Mouse (Mus musculus): ENCODE results near the gene Pctp. TPM values are rescaled to one million over a fixed set of nuclear protein-coding genes. Genes with fewer than 3 reads are reported as not detected.

Pctp gene
- polyA plus RNA-seq, 2 experiments = 4.3 to 5.1 TPM

- no peak overlapping the region for H3K27ac ChIP-seq
- ATAC-seq (ENCODE audit: insufficient read depth) (no peak), DNase-seq (ENCODE audit: low read depth in 3 of 3, low spot score in 3 of 3) (no peak)
- H3K4me1 ChIP-seq (replicated peaks; ENCODE audit: control insufficient read depth in 2 of 2, insufficient read depth in 2 of 2, low read length in 1 of 2) = peaks cover 0 to 5% of the 10 kb centered on the region in 2 experiments; a peak in 1 of 4 replicates
- H3K9ac ChIP-seq (replicated peaks) = no peak overlapping the region
- H3K36me3 ChIP-seq (replicated peaks; ENCODE audit: control insufficient read depth, insufficient read depth, low read depth) = no peaks in the 10 kb centered on the region
- H3K4me3 ChIP-seq (ENCODE audit: insufficient read depth in 1 of 2, low read depth in 2 of 2, low read length in 2 of 2) = no peak overlapping the region
- no peaks in the 10 kb centered on the region for H3K27me3 ChIP-seq (ENCODE audit: control insufficient read depth, insufficient read depth, low read length)
- no peak overlapping the region for H3K4me2 ChIP-seq (ENCODE audit: low read depth)
- no peak for TF ChIP-seq CTCF (IDR thresholded peaks at IDR 0.05; ENCODE audit: low read depth)
- TF ChIP-seq EP300 (IDR thresholded peaks at IDR 0.05; ENCODE audit: low read depth) = no peak
- H3K9me3 ChIP-seq (ENCODE audit: control insufficient read depth, low read length) = no peaks in the 10 kb centered on the region
- WGBS (ENCODE audit: insufficient replicate concordance) = 79% methylated on average over 8 of the region's 8 CpGs
Observed at GRCm38 (mm10) chr11:89986516-89986915, 16.2 kb downstream of the Pctp start.

- no peaks in the 10 kb centered on the region for H3K36me3 ChIP-seq (replicated peaks; ENCODE audit: control insufficient read depth, insufficient read depth, low read depth)
- TF ChIP-seq CTCF (IDR thresholded peaks at IDR 0.05; ENCODE audit: low read depth) (no peak), EP300 (IDR thresholded peaks at IDR 0.05; ENCODE audit: low read depth) (no peak)
- no peaks in the 10 kb centered on the region for H3K9me3 ChIP-seq (ENCODE audit: control insufficient read depth, low read length)
- no peak overlapping the region for H3K9ac ChIP-seq (replicated peaks)
- no peak overlapping the region for H3K4me3 ChIP-seq (ENCODE audit: insufficient read depth in 1 of 2, low read depth in 2 of 2, low read length in 2 of 2)
- 48% methylated on average over 10 of the region's 10 CpGs for WGBS (ENCODE audit: insufficient replicate concordance)
- ATAC-seq (ENCODE audit: insufficient read depth) (peak; percentile 26; the same call in 1 of the 2 replicates), DNase-seq (ENCODE audit: low read depth in 3 of 3, low spot score in 3 of 3) (peak in 1 of 3 experiments; percentile 14)
- peaks cover 0 to 5% of the 10 kb centered on the region in 2 experiments; a peak in 1 of 4 replicates for H3K4me1 ChIP-seq (replicated peaks; ENCODE audit: control insufficient read depth in 2 of 2, insufficient read depth in 2 of 2, low read length in 1 of 2)
- no peak overlapping the region for H3K27ac ChIP-seq
- H3K4me2 ChIP-seq (ENCODE audit: low read depth) = no peak overlapping the region
- no peaks in the 10 kb centered on the region for H3K27me3 ChIP-seq (ENCODE audit: control insufficient read depth, insufficient read depth, low read length)
Observed at GRCm38 (mm10) chr11:89985200-89986187, 17.2 kb downstream of the Pctp start.

- Histone ChIP-seq H3K36me3 (replicated peaks; ENCODE audit: control insufficient read depth, insufficient read depth, low read depth) (no peaks in the 10 kb centered on the region), H3K4me2 (ENCODE audit: low read depth) (no peak overlapping the region), H3K9me3 (ENCODE audit: control insufficient read depth, low read length) (no peaks in the 10 kb centered on the region), H3K27me3 (ENCODE audit: control insufficient read depth, insufficient read depth, low read length) (no peaks in the 10 kb centered on the region), H3K27ac (no peak overlapping the region), H3K4me3 (ENCODE audit: insufficient read depth in 1 of 2, low read depth in 2 of 2, low read length in 2 of 2) (no peak overlapping the region), H3K4me1 (replicated peaks; ENCODE audit: control insufficient read depth in 2 of 2, insufficient read depth in 2 of 2, low read length in 1 of 2) (peaks cover 0 to 5% of the 10 kb centered on the region in 2 experiments; a peak in 1 of 4 replicates), H3K9ac (replicated peaks) (no peak overlapping the region)
- no peak for ATAC-seq (ENCODE audit: insufficient read depth)
- 74% methylated on average over 5 of the region's 5 CpGs for WGBS (ENCODE audit: insufficient replicate concordance)
- DNase-seq (ENCODE audit: low read depth in 3 of 3, low spot score in 3 of 3) = no peak
- TF ChIP-seq EP300 (IDR thresholded peaks at IDR 0.05; ENCODE audit: low read depth) (no peak), CTCF (IDR thresholded peaks at IDR 0.05; ENCODE audit: low read depth) (no peak)
Observed at GRCm38 (mm10) chr11:89984436-89984835, 18.3 kb downstream of the Pctp start.

DNA sequence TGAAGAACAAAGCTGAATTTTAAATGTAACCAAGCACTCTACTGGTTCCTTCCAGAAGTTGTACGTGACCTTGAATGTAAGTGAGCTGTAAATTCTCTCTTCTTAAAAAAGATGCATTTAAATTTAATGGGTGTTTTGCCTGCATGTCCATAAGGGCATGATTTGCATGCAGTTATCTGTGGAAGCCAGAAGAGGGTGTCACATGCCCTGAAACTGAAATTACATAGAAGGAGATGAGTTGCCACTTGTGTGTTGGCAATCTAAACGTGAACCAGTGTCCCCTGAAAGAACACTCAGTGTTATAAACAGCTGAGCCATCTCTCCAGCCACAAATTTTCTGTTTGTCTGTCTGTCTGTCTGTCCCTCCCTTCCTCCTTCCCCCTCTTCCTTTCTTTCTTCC lies 19.8 kb downstream of the Pctp start:
- Histone ChIP-seq H3K9me3 (ENCODE audit: control insufficient read depth, low read length) (no peaks in the 10 kb centered on the region), H3K4me3 (ENCODE audit: insufficient read depth in 1 of 2, low read depth in 2 of 2, low read length in 2 of 2) (no peak overlapping the region), H3K27me3 (ENCODE audit: control insufficient read depth, insufficient read depth, low read length) (no peaks in the 10 kb centered on the region), H3K9ac (replicated peaks) (no peak overlapping the region), H3K4me2 (ENCODE audit: low read depth) (no peak overlapping the region), H3K27ac (no peak overlapping the region), H3K4me1 (replicated peaks; ENCODE audit: control insufficient read depth in 2 of 2, insufficient read depth in 2 of 2, low read length in 1 of 2) (peaks cover 0 to 8% of the 10 kb centered on the region in 2 experiments; a peak in 2 of 4 replicates), H3K36me3 (replicated peaks; ENCODE audit: control insufficient read depth, insufficient read depth, low read depth) (no peaks in the 10 kb centered on the region)
- no peak for TF ChIP-seq EP300 (IDR thresholded peaks at IDR 0.05; ENCODE audit: low read depth)
- no peak for TF ChIP-seq CTCF (IDR thresholded peaks at IDR 0.05; ENCODE audit: low read depth)
- DNase-seq (ENCODE audit: low read depth in 3 of 3, low spot score in 3 of 3) (no peak), ATAC-seq (ENCODE audit: insufficient read depth) (no peak)
- WGBS (ENCODE audit: insufficient replicate concordance) = 53% methylated on average over 2 of the region's 2 CpGs

- DNase-seq (ENCODE audit: low read depth in 3 of 3, low spot score in 3 of 3) = no peak
- Histone ChIP-seq H3K36me3 (replicated peaks; ENCODE audit: control insufficient read depth, insufficient read depth, low read depth) (no peaks in the 10 kb centered on the region), H3K4me3 (ENCODE audit: insufficient read depth in 1 of 2, low read depth in 2 of 2, low read length in 2 of 2) (no peak overlapping the region), H3K9me3 (ENCODE audit: control insufficient read depth, low read length) (no peaks in the 10 kb centered on the region), H3K27ac (no peak overlapping the region), H3K4me2 (ENCODE audit: low read depth) (no peak overlapping the region), H3K4me1 (replicated peaks; ENCODE audit: control insufficient read depth in 2 of 2, insufficient read depth in 2 of 2, low read length in 1 of 2) (peaks cover 0 to 4% of the 10 kb centered on the region in 2 experiments; a peak in 2 of 4 replicates), H3K27me3 (ENCODE audit: control insufficient read depth, insufficient read depth, low read length) (no peaks in the 10 kb centered on the region), H3K9ac (replicated peaks) (no peak overlapping the region)
- no peak for TF ChIP-seq EP300 (IDR thresholded peaks at IDR 0.05; ENCODE audit: low read depth)
- ATAC-seq (ENCODE audit: insufficient read depth) = no peak
- WGBS (ENCODE audit: insufficient replicate concordance) = 60% methylated on average over 2 of the region's 2 CpGs
Observed at GRCm38 (mm10) chr11:89980106-89980505, 22.6 kb downstream of the Pctp start.

Measured in liver, embryonic 14.5 days (tissue).